In genomic region chr17:48099312-48099711, GRCm38 (mm10) we compare ENCODE assay signal across 17 mouse cellular contexts. TPM values are rescaled to one million over a fixed set of nuclear protein-coding genes. Genes with fewer than 3 reads are reported as not detected.
A peak's percentile ranks its signal among the peaks of the same experiment; 100 is the strongest.
DNase-seq lines count a peak whose midpoint lies in the region; ATAC-seq and TF ChIP-seq lines count a peak whose summit lies in the region.
"Had no signal": no experiment of that assay in that cellular context is flagged by ENCODE, and none has a peak within 500 bp of the region (broad histone marks: within the 10 kb centered on the region; RNA-seq: fewer than 3 reads in every experiment).

No protein-coding gene starts in this region.

- no peaks in the 10 kb centered on the region for H3K36me3 ChIP-seq in intestine, postnatal 0 days (ENCODE audit: control insufficient read depth, insufficient read depth)
- H3K36me3 ChIP-seq in intestine, embryonic 16.5 days (ENCODE audit: control insufficient read depth, insufficient read depth, low read length): no peaks in the 10 kb centered on the region
- no peaks in the 10 kb centered on the region for H3K36me3 ChIP-seq in neural tube, embryonic 15.5 days
- H3K36me3 ChIP-seq in stomach, embryonic 16.5 days (ENCODE audit: control insufficient read depth, insufficient read depth, low read length): no peaks in the 10 kb centered on the region
- H3K36me3 ChIP-seq: embryonic facial prominence, embryonic 12.5 days; forebrain, embryonic 12.5 days; G1E had no signal

- peak; percentile 39 for DNase-seq in embryo, embryonic 9.5 days (ENCODE audit: extremely low spot score)
- no peak for DNase-seq in embryo, embryonic 10 days (ENCODE audit: low spot score)
- peak; percentile 54 for DNase-seq in neural tube, embryonic 10.5 days (ENCODE audit: extremely low spot score, low spot score)
- DNase-seq in cerebellum, postnatal 36 days: no peak
- DNase-seq: adrenal gland, postnatal 36 days; heart, postnatal 10 days; kidney, adult 11 months; lung, postnatal 14 days; right cerebral cortex, postnatal 25 days; thymus, postnatal 25 days had no signal

- no peaks in the 10 kb centered on the region for H3K9me3 ChIP-seq in intestine, postnatal 0 days (ENCODE audit: control insufficient read depth)
- H3K9me3 ChIP-seq in intestine, embryonic 16.5 days (ENCODE audit: control insufficient read depth, low read length): no peaks in the 10 kb centered on the region
- no peaks in the 10 kb centered on the region for H3K9me3 ChIP-seq in neural tube, embryonic 15.5 days (replicated peaks)
- no peaks in the 10 kb centered on the region for H3K9me3 ChIP-seq in stomach, embryonic 16.5 days (replicated peaks; ENCODE audit: control insufficient read depth, low read length)
- H3K9me3 ChIP-seq: embryonic facial prominence, embryonic 12.5 days; forebrain, embryonic 12.5 days had no signal

- TF ChIP-seq CTCF in intestine, postnatal 0 days (IDR thresholded peaks at IDR 0.05; ENCODE audit: low read depth): no peak

- WGBS in intestine, postnatal 0 days: 58% methylated on average over 11 of the region's 11 CpGs
- WGBS in intestine, embryonic 16.5 days: 42% methylated on average over 11 of the region's 11 CpGs
- 9% methylated on average over 11 of the region's 11 CpGs for WGBS in neural tube, embryonic 15.5 days
- WGBS in stomach, embryonic 16.5 days: 43% methylated on average over 11 of the region's 11 CpGs

- H3K9ac ChIP-seq in intestine, postnatal 0 days (ENCODE audit: low read depth, low read length): no peak overlapping the region
- no peak overlapping the region for H3K9ac ChIP-seq in intestine, embryonic 16.5 days (ENCODE audit: low read depth, low read length)
- H3K9ac ChIP-seq in neural tube, embryonic 15.5 days (replicated peaks): no peak overlapping the region
- no peak overlapping the region for H3K9ac ChIP-seq in stomach, embryonic 16.5 days (ENCODE audit: low read length)
- H3K9ac ChIP-seq: embryonic facial prominence, embryonic 12.5 days had no signal

- ATAC-seq in intestine, postnatal 0 days: no peak
- no peak for ATAC-seq in intestine, embryonic 16.5 days
- no peak for ATAC-seq in neural tube, embryonic 15.5 days (ENCODE audit: low FRiP score)
- ATAC-seq in stomach, embryonic 16.5 days (ENCODE audit: insufficient read depth, low FRiP score): no peak

- no peak overlapping the region for H3K4me2 ChIP-seq in intestine, postnatal 0 days (replicated peaks; ENCODE audit: low read depth)
- H3K4me2 ChIP-seq in intestine, embryonic 16.5 days (ENCODE audit: low read depth, low read length): no peak overlapping the region
- H3K4me2 ChIP-seq in neural tube, embryonic 15.5 days: no peak overlapping the region
- H3K4me2 ChIP-seq in stomach, embryonic 16.5 days (ENCODE audit: low read depth, low read length): 0 out of 2 replicates have a peak overlapping the region, but pooled peaks have one; percentile 68

- no peak overlapping the region for H3K27ac ChIP-seq in intestine, postnatal 0 days (ENCODE audit: low read depth, low read length)
- no peak overlapping the region for H3K27ac ChIP-seq in intestine, embryonic 16.5 days (ENCODE audit: low read length)
- H3K27ac ChIP-seq in neural tube, embryonic 15.5 days (replicated peaks): no peak overlapping the region
- H3K27ac ChIP-seq in stomach, embryonic 16.5 days (ENCODE audit: low read length): no peak overlapping the region
- H3K27ac ChIP-seq: embryonic facial prominence, embryonic 12.5 days; forebrain, embryonic 12.5 days had no signal

- H3K27me3 ChIP-seq in intestine, postnatal 0 days (replicated peaks; ENCODE audit: control insufficient read depth, insufficient read depth, low read length): peaks cover 56% of the 10 kb centered on the region
- H3K27me3 ChIP-seq in intestine, embryonic 16.5 days (replicated peaks; ENCODE audit: control insufficient read depth, insufficient read depth, low read length): peaks cover 34% of the 10 kb centered on the region
- peaks cover 66% of the 10 kb centered on the region for H3K27me3 ChIP-seq in neural tube, embryonic 15.5 days (replicated peaks)
- peaks cover 50% of the 10 kb centered on the region for H3K27me3 ChIP-seq in stomach, embryonic 16.5 days (ENCODE audit: control insufficient read depth, insufficient read depth, low read length)

- peaks cover 14% of the 10 kb centered on the region; the same call in 1 of the 2 replicates for H3K4me1 ChIP-seq in intestine, postnatal 0 days (replicated peaks; ENCODE audit: control insufficient read depth, insufficient read depth, low read length)
- peaks cover 34% of the 10 kb centered on the region for H3K4me1 ChIP-seq in intestine, embryonic 16.5 days (ENCODE audit: control insufficient read depth, insufficient read depth, low read length)
- H3K4me1 ChIP-seq in neural tube, embryonic 15.5 days: peaks cover 48% of the 10 kb centered on the region
- H3K4me1 ChIP-seq in stomach, embryonic 16.5 days (ENCODE audit: control insufficient read depth, insufficient read depth, low read length): peaks cover 28% of the 10 kb centered on the region

- peak overlapping the region; percentile 34; the same call in 1 of the 2 replicates for H3K4me3 ChIP-seq in intestine, postnatal 0 days (ENCODE audit: low read depth, low read length)
- H3K4me3 ChIP-seq in intestine, embryonic 16.5 days (ENCODE audit: low read length): no peak overlapping the region
- H3K4me3 ChIP-seq in neural tube, embryonic 15.5 days (replicated peaks): no peak overlapping the region
- no peak overlapping the region for H3K4me3 ChIP-seq in stomach, embryonic 16.5 days (replicated peaks; ENCODE audit: low read length)

RNA-seq across cellular contexts. Expression of gene 1700067P10Rik, which starts 10.2 kb away (rescaled TPM):
- not detected in 2 replicates for polyA plus RNA-seq in intestine, postnatal 0 days (2015; fragmentation: Nextera tagmentation; extraction: Ambion mirVana)
- not detected in 2 replicates for polyA plus RNA-seq in intestine, embryonic 16.5 days (2015; fragmentation: Nextera tagmentation; extraction: Ambion mirVana)
- polyA plus RNA-seq in neural tube, embryonic 15.5 days (2015; fragmentation: Nextera tagmentation; extraction: Ambion mirVana): not detected in 2 replicates
- not detected in 2 replicates for polyA plus RNA-seq in stomach, embryonic 16.5 days (2015; fragmentation: Nextera tagmentation; extraction: Ambion mirVana)
- polyA plus RNA-seq: embryonic facial prominence, embryonic 12.5 days; forebrain, embryonic 12.5 days; G1E had no signal

RNA-seq across cellular contexts. Expression of gene 9830107B12Rik, which starts 46.8 kb away (rescaled TPM):
- polyA plus RNA-seq in intestine, postnatal 0 days (2015; fragmentation: Nextera tagmentation; extraction: Ambion mirVana): not detected in 2 replicates
- polyA plus RNA-seq in intestine, embryonic 16.5 days (2015; fragmentation: Nextera tagmentation; extraction: Ambion mirVana): not detected in 2 replicates
- polyA plus RNA-seq in neural tube, embryonic 15.5 days (2015; fragmentation: Nextera tagmentation; extraction: Ambion mirVana): 0.04 TPM in 1 of 2 replicates, not detected in the other
- 0.15 and 0.26 TPM in 2 replicates for polyA plus RNA-seq in stomach, embryonic 16.5 days (2015; fragmentation: Nextera tagmentation; extraction: Ambion mirVana)
- polyA plus RNA-seq: embryonic facial prominence, embryonic 12.5 days; forebrain, embryonic 12.5 days; G1E had no signal

Comparison
In these comparisons a context has a peak if more than half of its experiments do, and no peak if none do; other contexts are left out.
1. DNase-seq: peak in embryo, embryonic 9.5 days (single experiment) and neural tube, embryonic 10.5 days (single experiment); none in embryo, embryonic 10 days (single experiment) and cerebellum, postnatal 36 days (0 of 2).